Mouse (Mus musculus) gastrocnemius, postnatal 14 days (tissue): Measurements from ENCODE around the gene Map4k2. TPM values are rescaled to one million over a fixed set of nuclear protein-coding genes. Genes with fewer than 3 reads are reported as not detected.

ENCODE experiments used
- DNase-seq: peaks from one replicate; pipeline ENCODE4 v3.0.0; 2021; ENCODE audit warnings: mixed read lengths
- intact Hi-C: fragments of 180-260 bp; cut with DNase I; formaldehyde crosslinking; loops from one replicate; pipeline ENCODE4 v1.15.1; 2025; ENCODE audit warnings: low total_unique reads
- long read RNA-seq, 2 experiments: library from polyadenylated mRNA; stranded (forward); transcript quantifications; one replicate each; pipeline ENCODE4 v2.0.0; 2021
- total RNA-seq, 2 experiments: library from RNA; stranded (reverse); gene quantifications; 2 replicates each; pipeline ENCODE4 v1.2.3; 2021

Gene Map4k2
- 10 to 100 TPM in 1 of 2 experiments, 1 to 10 TPM in 1; 9.5 to 14.4 TPM for total RNA-seq
- long read RNA-seq, experiment 1, full-length matches to known transcripts: 1 of 8 reads
- long read RNA-seq, experiment 1, partial matches to known transcripts: 3 of 8 reads
- long read RNA-seq, experiment 1, other reads (novel, unspliced or antisense): 4 of 8 reads
- long read RNA-seq, experiment 2, full-length matches to known transcripts: 3 of 10 reads
- long read RNA-seq, experiment 2, partial matches to known transcripts: 4 of 10 reads
- long read RNA-seq, experiment 2, other reads (novel, unspliced or antisense): 3 of 10 reads

DNA sequence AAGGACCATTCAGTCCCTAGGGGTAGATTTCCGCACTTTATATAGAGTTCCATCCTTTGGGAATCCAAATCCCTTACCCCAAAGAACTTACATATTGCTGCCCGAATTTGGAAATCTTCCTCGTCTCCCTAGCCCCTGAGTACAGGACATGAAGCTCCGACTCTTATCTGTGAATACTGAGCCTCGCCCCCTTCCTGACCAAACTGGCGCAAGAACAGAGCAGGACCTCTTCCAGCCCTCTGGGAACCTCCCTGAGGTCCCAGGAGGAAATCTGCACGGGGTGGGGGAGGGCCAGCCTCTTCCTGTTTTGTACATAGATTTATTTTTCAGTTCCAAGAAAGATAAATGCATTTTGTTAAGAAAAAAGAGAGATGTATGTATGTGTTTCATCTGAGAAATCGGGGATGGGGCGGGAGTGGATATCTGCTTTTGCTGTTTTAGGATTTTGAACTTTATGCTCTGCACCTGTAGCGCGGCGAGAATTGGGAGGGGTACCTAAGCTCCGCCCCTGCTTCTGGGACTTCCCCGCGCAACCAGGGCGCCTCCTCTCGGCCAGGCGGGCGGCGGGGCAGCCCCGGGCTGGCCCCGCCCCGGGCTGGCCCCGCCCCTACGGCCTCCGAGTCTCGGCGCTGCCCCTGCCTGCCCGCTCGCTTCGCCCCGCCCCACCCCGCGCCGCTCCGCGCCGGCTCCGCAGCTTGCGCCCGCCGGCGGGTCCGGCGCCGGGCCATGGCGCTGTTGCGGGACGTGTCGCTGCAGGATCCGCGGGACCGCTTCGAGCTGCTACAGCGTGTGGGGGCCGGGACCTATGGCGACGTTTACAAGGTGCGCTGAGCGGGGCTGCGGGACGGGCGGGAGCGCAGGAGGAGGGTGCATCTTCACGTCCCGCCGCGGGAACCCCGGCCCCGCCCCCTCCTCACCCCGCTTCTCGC, at the start of gene Map4k2:
Gene Map4k2, plus strand, starts transcription at position 612 of the 929 bp plus-strand sequence.
- DNase-seq: peak; percentile 90
- intact Hi-C loops: no loop called here

DNA sequence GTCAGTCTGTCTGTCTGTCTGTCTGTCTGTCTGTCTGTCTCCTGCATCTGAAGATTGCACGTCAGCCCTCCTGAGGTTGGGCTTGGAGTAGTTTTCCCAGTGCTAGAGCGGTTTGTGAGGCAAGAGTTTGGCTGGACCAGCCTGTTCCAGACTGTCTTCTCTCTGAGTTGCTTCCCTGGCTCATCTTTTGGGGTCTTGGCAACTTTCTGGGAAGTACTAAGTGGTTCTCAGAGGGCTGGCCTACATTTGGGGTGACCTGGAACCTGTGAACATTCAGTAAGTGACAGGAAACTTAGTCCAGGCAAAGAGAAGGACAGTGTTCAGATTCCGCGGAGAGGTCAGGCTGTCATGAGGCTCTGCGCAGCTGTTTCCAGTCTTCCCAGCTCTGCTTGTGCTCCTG, 48.7 kb upstream of the Map4k2 start:
- DNase-seq: no peak

DNA sequence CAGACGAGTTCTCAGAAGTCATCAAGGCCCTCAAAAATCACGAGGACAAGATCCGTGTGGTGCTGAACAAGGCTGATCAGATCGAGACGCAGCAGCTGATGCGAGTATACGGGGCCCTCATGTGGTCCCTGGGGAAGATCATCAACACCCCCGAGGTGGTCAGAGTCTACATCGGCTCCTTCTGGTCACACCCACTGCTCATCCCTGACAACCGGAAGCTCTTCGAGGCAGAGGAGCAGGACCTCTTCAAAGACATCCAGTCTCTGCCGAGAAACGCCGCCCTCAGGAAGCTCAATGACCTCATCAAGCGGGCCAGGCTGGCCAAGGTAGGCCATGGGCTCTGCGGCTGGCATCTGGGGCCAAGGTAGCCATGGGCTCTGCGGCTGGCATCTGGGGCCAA, 46.6 kb upstream of the Map4k2 start:
- DNase-seq: no peak
- intact Hi-C loops: no loop called here

More for the DNA sequence above, 48.7 kb upstream of the Map4k2 start:
- intact Hi-C loops: no loop called here

DNA sequence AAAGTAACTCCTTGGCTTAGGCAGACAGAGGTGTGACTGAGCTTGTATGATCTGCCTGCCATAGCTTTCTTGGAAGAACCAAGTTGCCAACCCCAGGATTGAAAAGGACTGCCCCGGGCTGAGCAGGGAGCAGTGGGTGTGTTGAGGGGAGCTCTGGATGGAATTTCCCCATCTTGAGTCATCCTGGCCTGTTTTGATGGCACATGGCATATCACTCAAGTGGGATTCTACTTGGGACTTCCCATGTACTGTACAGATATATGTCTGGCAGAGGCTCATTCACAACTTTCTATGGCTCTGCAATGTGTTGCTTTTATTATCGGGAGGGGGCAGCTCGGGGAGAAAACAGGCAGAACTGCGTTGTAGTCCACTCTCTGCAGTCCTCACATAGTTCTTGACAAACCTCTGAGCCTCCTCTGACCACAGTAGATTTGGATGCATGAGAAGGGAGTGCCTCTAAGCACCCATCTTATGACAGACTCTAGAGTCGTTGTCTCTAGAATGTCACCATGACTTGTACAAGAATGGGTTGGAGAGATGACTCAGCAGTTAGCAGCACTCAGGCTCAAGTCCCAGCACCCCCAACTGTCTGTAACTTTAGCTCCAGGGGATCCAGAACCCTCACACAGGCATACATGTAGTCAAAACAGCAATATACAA, 44.3 kb upstream of the Map4k2 start:
- intact Hi-C loops: no loop called here
- no peak for DNase-seq

DNA sequence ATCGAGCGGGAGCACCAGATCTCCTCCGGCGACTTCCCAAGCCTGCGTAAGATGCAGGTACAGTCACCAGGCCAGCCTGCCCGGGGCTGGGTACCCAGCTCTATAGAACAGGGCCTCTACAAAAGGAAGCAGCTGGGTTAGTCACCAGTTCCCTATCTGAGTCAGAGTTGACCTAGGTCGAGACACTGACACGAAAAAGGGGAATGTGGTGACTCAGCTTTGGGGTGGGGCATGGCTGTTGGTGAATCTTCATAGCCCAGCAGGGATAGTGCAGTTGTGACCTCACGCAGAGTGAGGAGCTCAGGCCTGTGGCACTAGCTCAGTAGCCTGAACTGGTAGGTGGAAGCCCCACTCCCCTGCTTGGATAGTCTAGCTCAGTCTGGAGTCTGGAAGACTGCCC, 43.3 kb upstream of the Map4k2 start:
- peak; percentile 60 for DNase-seq
- intact Hi-C loops: no loop called here

DNA sequence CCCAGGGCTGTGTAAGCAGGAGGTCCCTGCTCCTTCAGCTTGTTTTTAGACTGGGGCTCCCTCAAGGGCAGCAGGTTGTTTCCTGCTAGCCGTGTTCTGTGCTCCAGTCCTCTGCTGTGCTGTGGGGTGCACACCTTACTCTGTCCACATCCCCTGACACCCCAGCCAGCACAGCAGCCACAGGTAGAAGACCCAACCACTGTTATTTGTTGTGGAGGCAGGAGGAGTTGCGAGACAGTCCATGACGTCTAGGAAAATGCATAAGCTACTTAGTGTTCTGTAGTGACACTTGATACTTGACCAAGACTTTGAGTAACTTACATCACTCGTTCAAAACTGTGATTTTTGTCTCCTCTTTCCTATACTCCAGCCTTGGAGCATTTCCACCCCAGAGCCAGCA, 41.9 kb upstream of the Map4k2 start:
- intact Hi-C loops: no loop called here

DNA sequence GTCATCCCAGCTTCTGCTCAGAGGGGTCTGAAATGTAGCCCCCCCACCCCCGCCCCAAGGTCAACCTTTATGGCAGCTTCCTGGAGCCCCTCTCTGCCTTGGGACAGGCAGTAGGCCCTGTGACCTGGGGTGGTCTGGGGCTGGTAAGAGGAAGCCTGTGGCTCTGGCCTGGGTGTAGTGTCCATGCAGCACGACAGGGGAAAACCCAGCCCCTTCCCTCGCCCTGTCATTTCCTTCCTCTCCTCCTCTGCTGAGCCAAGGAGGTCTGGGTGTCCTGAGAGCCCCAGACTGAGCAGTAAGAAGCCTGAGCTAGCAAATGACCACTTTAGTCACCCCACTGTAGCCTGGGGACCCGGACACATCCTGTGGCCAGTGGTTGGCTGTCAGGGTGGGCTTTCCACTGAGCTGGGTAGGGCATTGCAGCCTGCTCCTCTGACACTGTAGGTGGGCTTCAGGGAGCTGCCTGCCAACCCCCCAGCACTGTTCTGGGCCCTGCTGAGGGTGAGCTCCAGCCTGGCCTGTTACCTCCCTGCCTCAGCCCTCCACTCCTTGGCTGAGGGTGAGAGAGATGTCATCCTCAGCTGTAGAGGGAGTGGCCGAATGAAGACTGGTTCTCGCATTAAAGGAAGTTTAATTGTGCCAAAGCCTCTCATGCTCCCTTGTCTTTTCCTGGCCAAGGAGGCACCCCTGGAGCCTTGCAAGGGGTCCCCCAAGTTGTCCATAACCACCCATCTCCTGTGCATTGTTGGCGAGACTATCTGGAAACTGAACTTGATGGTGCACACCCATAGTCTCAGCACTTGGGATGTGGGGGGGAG, 41.3 kb upstream of the Map4k2 start:
- no peak for DNase-seq
- intact Hi-C loops: no loop called here

More for the DNA sequence above, 41.9 kb upstream of the Map4k2 start:
- DNase-seq: no peak

DNA sequence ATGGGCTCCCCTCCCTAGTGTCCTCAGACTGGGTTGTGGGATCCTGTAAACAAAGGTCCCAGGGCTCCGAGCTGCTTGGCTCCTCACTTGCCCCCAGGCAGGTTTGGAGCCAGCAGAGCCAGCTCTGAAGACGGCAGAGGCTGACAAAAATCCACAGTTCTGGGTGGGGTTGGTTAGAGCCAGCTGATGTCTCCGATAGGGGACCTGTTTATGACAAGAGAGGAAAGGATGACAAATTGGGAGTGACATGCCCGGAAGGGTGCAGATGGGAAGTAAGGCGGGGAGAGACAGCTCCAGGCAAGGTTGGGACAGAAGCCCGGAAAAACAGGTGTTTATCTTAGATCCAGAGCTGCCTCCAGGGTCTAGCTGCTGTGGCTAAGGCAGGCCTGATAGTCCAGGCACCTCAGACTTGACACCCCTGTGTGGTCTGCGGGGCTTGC, 40.5 kb upstream of the Map4k2 start:
- DNase-seq: peak; percentile 43
- intact Hi-C loops: no loop called here

DNA sequence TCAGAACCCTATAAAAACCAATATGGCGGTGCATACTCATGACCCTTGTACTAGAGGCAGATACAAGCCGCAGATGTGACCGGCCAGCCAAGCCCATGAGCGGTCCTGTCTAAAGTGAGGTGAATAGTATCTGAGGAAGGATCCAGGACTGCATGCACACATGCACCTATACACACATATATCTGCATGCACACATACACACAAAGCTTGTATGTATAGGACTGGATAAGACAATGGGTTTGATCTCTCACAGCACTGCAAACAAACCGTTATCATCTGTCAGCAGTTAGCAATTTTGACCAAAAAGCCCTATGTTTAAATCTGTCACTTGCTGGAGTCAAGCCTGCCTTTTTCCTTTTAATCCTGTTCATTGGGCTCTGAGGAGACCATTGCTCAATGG, 38.8 kb upstream of the Map4k2 start:
- intact Hi-C loops: no loop called here
- DNase-seq: no peak

DNA sequence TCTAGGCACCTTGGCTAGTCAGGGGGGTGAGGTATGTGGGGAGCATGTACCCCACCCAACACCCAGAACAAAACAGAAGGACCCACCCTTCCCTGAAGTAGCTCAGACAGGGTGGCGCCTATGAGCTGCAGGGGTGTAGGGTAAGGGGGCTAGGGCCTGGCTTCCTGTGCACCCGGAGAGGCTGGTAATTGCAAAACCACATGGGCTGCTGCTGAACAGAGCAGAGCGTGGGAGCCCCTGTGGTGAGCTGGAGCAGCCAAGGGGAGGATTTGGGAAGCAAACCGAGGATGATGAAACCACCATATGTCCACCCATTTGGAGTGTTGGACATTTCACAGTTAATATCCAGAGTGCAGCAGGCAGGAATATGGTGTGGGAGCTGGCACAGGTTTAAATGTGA, 38.4 kb upstream of the Map4k2 start:
- intact Hi-C loops: no loop called here
- DNase-seq: peak; percentile 62

DNA sequence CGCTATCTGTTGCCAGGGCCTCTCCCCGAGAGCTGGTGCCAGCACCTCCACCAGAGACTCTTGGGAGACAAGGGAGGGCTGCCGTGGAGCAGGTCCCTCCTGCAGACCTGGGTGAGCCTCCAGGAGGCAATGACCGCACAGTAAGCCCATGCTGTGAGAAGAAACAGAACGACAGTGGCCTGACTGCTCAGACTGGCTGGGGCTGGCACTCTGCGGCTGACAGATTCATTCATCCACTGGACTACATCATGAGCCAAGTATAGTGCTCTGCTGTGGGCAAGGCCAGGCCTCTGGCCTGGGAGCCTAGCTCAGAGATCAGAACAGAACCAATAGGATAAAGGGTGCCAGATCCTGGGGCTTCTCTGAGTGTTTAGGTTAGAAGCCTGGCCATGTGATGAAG, 37.1 kb upstream of the Map4k2 start:
- no peak for DNase-seq
- intact Hi-C loops: loop anchor here (2.0 kb wide), 1 partner anchor 35 kb away; no protein-coding TSS in a partner anchor

DNA sequence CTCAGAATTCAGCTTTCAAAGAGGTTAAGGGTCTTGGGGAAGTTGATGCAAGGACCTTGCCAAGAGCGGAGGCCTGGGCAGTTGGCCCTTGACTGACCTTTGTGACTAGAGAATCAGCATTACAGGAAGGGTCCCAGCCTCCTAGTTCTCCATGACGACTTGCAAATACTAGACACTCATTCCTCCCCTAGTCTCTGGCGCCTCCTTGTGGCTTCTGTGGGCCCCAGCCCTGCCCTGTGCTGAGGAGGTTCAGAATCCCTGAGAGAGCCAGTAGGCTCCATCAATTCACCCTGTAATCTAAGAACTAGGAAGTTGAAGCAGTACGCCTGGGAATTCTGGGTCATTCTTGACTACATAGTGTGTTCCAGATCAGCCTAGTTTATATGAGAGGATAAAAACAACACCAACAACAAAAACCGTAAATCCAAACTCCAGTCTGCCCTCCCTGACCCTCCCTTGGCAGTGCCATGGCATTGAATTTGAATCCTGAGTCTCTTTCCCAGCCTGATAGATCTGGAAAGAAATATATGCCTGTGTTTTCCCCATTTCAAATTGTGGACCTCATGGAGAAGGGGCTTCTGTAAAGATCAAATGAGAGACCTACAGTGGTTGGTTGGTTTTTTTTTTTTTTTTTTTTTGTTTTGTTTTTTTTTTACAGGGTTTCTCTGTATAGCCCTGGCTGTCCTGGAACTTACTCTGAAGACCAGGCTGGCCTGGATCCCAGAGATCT, 36.0 kb upstream of the Map4k2 start:
- intact Hi-C loops: loop anchor here (2.0 kb wide), 1 partner anchor 36 kb away; no protein-coding TSS in a partner anchor
- peak; percentile 91 for DNase-seq

DNA sequence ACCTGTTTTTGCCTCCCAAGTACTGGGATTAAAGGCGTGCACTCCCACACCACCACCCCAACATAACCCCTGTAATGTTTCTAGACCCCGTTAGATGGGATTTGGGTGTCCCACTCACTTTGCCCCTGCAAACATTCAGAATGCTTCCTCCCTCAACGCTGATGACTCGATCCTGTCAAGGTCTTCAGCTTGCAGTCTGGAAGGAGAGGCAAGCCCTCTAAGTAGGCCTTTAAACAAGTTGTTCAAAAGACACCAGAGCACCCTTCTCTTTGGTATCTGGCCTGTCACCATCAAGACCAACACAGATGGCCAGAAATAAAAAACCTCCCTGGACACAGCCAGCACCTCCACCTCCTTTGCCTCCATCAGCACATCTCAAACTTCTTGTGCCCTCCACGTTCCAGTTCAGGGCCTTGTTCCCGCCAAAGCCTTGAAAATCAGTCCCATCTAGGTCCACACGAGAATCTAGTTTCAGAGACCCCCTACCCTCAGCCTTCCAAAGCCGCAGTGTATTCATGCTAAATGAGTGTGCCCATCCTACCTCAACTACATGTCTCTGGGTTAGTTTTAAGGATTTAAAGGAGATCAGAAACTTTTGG, 35.3 kb upstream of the Map4k2 start:
- DNase-seq: no peak
- intact Hi-C loops: loop anchor here (2.0 kb wide), 1 partner anchor 37 kb away; no protein-coding TSS in a partner anchor

DNA sequence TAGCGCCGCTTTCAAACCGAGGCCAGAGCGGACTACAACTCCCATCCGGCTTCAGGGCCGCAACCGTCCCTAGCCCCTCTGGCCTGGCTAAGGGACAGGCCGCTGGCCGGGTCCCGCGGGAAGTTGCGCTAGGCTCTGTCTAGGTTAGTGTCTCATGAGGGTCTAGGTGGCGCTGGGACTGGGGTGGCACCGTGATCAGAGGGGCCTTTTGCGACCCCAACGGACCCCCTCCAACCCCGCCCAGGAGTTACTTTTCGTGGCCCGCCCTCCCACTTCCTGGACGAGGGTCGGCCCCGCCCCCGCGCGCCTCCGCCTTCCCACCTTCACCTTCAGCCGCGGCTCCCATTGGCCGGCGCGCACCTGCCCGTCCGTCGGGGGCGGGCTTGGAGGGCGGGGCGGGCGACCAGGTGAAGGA, 34.8 kb upstream of the Map4k2 start, which contains the start of gene Cdc42bpg:
Gene Cdc42bpg, plus strand, starts transcription at position 320 of the 415 bp plus-strand sequence.
- intact Hi-C loops: no loop called here
- DNase-seq: peak; percentile 80

DNA sequence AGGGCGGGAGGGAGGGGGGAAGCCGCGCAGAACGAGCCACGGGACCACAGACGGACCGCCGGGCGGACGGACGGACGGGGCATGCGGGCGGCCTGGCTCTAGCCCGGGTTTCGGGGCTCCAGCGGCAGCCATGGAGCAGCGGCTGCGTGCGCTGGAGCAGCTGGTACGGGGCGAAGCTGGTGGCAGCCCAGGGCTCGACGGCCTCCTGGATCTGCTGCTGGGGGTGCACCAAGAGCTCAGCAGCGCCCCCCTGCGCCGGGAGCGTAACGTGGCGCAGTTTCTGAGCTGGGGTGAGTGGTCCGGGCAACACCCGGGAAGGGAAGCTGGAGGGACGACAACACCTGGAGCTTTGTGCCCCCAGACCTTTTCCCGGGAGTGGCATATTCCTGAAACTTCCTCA, 34.3 kb upstream of the Map4k2 start:
- DNase-seq: peak; percentile 83
- intact Hi-C loops: no loop called here

DNA sequence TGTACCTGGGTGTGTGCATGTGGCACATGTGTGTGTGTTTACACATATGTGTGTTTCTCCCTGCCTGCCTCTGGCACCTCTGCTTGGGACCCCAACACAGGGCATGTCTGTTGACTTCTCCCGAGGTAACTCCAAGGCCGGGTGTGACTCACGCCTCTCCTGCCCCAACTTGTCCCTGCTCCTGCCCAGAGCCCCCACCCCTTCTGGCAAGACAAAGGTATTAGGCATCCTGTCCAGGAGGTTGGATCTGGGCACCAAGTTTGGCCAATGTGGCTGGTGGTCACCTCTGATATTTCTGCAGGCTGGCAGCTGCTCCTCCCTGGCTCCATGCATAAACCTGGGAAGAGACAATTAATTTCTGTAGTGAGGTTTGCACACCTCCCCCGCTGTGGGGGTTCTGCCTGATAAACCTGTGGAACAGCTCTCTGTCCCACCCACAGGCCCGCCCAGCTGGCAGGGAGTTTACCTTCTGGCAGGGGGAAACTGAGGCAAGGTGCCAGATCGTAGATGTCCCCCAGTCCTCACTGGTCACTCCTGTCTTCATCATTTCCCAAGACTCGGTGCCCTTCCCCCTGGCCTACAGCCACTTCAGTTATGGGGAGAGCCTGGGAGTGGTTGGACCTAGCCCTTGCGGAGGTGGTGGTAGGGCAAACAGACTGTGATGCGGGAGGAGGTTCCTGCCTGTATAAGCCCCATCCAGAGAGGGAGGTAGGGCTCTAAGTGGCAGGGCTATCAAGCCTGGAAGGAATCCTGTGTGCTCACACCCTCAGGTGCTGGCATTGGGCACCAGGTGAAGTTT, 33.0 kb upstream of the Map4k2 start:
- intact Hi-C loops: no loop called here
- DNase-seq: no peak

DNA sequence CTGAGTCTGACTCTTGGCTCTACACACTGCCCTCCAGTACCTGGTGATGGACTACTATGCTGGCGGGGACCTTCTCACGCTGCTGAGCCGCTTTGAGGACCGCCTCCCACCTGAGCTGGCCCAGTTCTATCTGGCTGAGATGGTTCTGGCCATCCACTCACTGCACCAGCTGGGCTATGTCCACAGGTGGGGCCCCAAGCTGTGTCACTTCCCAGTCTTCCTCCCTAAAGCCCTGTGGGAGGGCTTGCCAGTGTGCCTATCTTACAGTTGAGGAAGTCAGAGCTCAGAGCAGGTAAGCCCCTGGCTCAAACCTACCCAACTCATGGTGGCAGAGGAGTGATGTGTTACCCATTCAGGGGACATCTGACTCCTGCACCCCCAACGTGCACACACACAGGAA, 30.8 kb upstream of the Map4k2 start:
- intact Hi-C loops: no loop called here
- DNase-seq: no peak
